Mouse (Mus musculus) ES-E14 (cell line): ENCODE measurements at regions not wholly inside any gene's neighbourhood (a gene's known extent, or its start where the extent isn't known, plus 50 kb on each side); places are given as distances from the start of the nearest gene placed in this dataset.
"Not testable (repeated sequence)": the region's sequence is repeated elsewhere in the genome, so short reads cannot be mapped to it uniquely, and the experiment has no call there.

Source experiments
- DNase-seq: peaks from one replicate; pipeline ENCODE4 v3.0.0-alpha.2; 2013; ENCODE audit warnings: low read depth, low spot score
- H3K27ac ChIP-seq: 2 replicates; pipeline ENCODE4 v1.5.1; 2012; ENCODE audit warnings: low read depth, mild to moderate bottlenecking, low read length, moderate library complexity, mixed read lengths; ENCODE audit not compliant: poor library complexity, insufficient read depth, severe bottlenecking
- H3K36me3 ChIP-seq: 2 replicates; pipeline ENCODE4 v1.6.1; 2012; ENCODE audit warnings: mild to moderate bottlenecking, low read length, moderate library complexity, mixed read lengths; ENCODE audit not compliant: control insufficient read depth, poor library complexity, insufficient read depth, severe bottlenecking
- H3K4me1 ChIP-seq, 2 experiments: fragments of 150-350 bp in 1 of 2; sonication (generic) in 1 of 2; 2 replicates each; pipeline ENCODE4 v1.6.1; 2012; ENCODE audit warnings: low read length in 2 of 2, mild to moderate bottlenecking in 1 of 2, mixed read lengths in 1 of 2; ENCODE audit not compliant: control insufficient read depth in 2 of 2, insufficient read depth in 2 of 2, poor library complexity in 1 of 2
- H3K4me3 ChIP-seq, 2 experiments: fragments of 150-350 bp in 1 of 2; sonication (generic) in 1 of 2; 2 replicates each; pipeline ENCODE4 v1.5.1; 2012; ENCODE audit warnings: low read length in 2 of 2, low read depth in 1 of 2, mild to moderate bottlenecking in 1 of 2, mixed read lengths in 1 of 2; ENCODE audit not compliant: insufficient read depth in 1 of 2, poor library complexity in 1 of 2, severe bottlenecking in 1 of 2
- H3K9ac ChIP-seq: 2 replicates; pipeline ENCODE4 v1.6.1; 2012; ENCODE audit warnings: low read depth, mild to moderate bottlenecking, low read length, mixed read lengths; ENCODE audit not compliant: poor library complexity, insufficient read depth, severe bottlenecking
- H3K9me3 ChIP-seq: fragments of 150-350 bp; sonication (generic); 2 replicates; pipeline ENCODE4 v1.6.1; 2012; ENCODE audit warnings: low read depth, mild to moderate bottlenecking, low read length; ENCODE audit not compliant: control insufficient read depth, insufficient read depth
- CHD2 ChIP-seq: IDR thresholded peaks from 2 replicates; pipeline ENCODE4 v1.6.1; 2014; ENCODE audit warnings: mild to moderate bottlenecking, low read depth, low read length, inconsistent platforms
- HCFC1 ChIP-seq: IDR thresholded peaks from 2 replicates; pipeline ENCODE4 v1.6.1; 2012; ENCODE audit warnings: low read length, inconsistent platforms, borderline replicate concordance; ENCODE audit not compliant: insufficient read depth
- MAFK ChIP-seq: IDR thresholded peaks from 2 replicates; pipeline ENCODE4 v1.6.1; 2014; ENCODE audit warnings: mild to moderate bottlenecking, low read depth, low read length, inconsistent platforms; ENCODE audit not compliant: insufficient read depth
- ZC3H11A ChIP-seq: IDR thresholded peaks from 2 replicates; pipeline ENCODE4 v1.6.1; 2012; ENCODE audit warnings: low read depth, mild to moderate bottlenecking, inconsistent platforms, low read length, borderline replicate concordance
- ZNF384 ChIP-seq: IDR thresholded peaks from 2 replicates; pipeline ENCODE4 v1.6.1; 2012; ENCODE audit warnings: low read depth, low read length, inconsistent platforms
- in situ Hi-C, 2 experiments: fragments of 600-800 bp; cut with MboI; formaldehyde crosslinking; loops; one replicate each; pipeline ENCODE4 v1.15.1; 2025; ENCODE audit warnings: low sequenced_read_pairs in 2 of 2, inconsistent platforms in 1 of 2; ENCODE audit not compliant: unreplicated experiment in 2 of 2

GRCm38 (mm10) chr2:63556858-63557419, 372.9 kb upstream of the Kcnh7 start:
- TF ChIP-seq CHD2 (no peak), ZC3H11A (no peak), MAFK (no peak), HCFC1 (no peak), ZNF384 (no peak)
- H3K9ac ChIP-seq, result no peak overlapping the region
- H3K4me1 ChIP-seq, result no peaks in the 10 kb centered on the region
- H3K36me3 ChIP-seq, result no peaks in the 10 kb centered on the region
- in situ Hi-C loops, result no loop called here
- H3K27ac ChIP-seq, result no peak overlapping the region
- no peak overlapping the region for H3K4me3 ChIP-seq
- no peak for DNase-seq
- H3K9me3 ChIP-seq, result no peaks in the 10 kb centered on the region

DNA sequence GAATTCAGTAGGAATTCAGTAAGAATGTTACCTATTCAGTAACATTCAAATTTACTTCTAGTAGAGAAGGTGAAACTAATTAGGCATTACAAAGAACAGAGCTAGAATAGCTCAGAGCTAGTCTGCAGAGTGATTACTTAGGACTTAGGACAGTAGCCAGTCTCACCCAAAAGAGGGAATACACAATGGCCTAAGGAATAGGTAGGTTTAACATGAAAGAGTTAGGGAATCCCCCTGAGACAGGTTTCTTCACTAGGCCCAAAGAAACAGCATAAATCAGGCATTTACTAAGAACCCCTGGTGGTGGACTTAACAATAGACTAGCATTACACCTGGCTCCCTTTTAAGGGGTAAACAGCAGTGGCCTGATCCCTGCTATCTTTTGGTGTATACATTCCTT, 357.7 kb upstream of the Kcnh7 start:
- H3K27ac ChIP-seq, H3K4me1 ChIP-seq, H3K36me3 ChIP-seq, H3K9ac ChIP-seq, in situ Hi-C loops, H3K9me3 ChIP-seq, DNase-seq, H3K4me3 ChIP-seq: not testable (repeated sequence)

- in situ Hi-C loops, result loop anchor here (25.0 kb wide), 1 partner anchor 944 kb away; no protein-coding TSS in a partner anchor
- no peaks in the 10 kb centered on the region for H3K36me3 ChIP-seq
- TF ChIP-seq MAFK (no peak), ZC3H11A (no peak), CHD2 (no peak)
- H3K4me1 ChIP-seq, result no peaks in the 10 kb centered on the region
- no peaks in the 10 kb centered on the region for H3K9me3 ChIP-seq
- no peak overlapping the region for H3K27ac ChIP-seq
- no peak overlapping the region for H3K4me3 ChIP-seq
- H3K9ac ChIP-seq, result no peak overlapping the region
- DNase-seq, result no peak
Observed at GRCm38 (mm10) chr2:63518534-63518933, 334.4 kb upstream of the Kcnh7 start.

GRCm38 (mm10) chr2:63513554-63514226, 329.6 kb upstream of the Kcnh7 start:
- peak; percentile 17 for DNase-seq

GRCm38 (mm10) chr2:63503939-63504338, 319.9 kb upstream of the Kcnh7 start:
- peak; percentile 92 for TF ChIP-seq ZNF384
- TF ChIP-seq HCFC1, result no peak
- TF ChIP-seq MAFK, result no peak
- peak; percentile 43; the same call in 1 of the 2 replicates for TF ChIP-seq ZC3H11A
- no peak for TF ChIP-seq CHD2
- peak; percentile 1 for DNase-seq
- H3K4me1 ChIP-seq, result no peaks in the 10 kb centered on the region
- no peak overlapping the region for H3K9ac ChIP-seq
- in situ Hi-C loops, result loop anchor here (25.0 kb wide), 1 partner anchor 958 kb away; no protein-coding TSS in a partner anchor
- H3K36me3 ChIP-seq, result no peaks in the 10 kb centered on the region
- no peak overlapping the region for H3K27ac ChIP-seq
- H3K9me3 ChIP-seq, result no peaks in the 10 kb centered on the region
- no peak overlapping the region for H3K4me3 ChIP-seq

More at GRCm38 (mm10) chr2:63513554-63514226, 329.6 kb upstream of the Kcnh7 start:
- in situ Hi-C loops, result loop anchor here (25.0 kb wide), 1 partner anchor 949 kb away; no protein-coding TSS in a partner anchor
- TF ChIP-seq MAFK (no peak), ZC3H11A (no peak), HCFC1 (no peak), ZNF384 (no peak), CHD2 (no peak)
- no peak overlapping the region for H3K4me3 ChIP-seq
- H3K27ac ChIP-seq, result no peak overlapping the region
- H3K9ac ChIP-seq, result no peak overlapping the region
- no peaks in the 10 kb centered on the region for H3K4me1 ChIP-seq
- H3K36me3 ChIP-seq, result no peaks in the 10 kb centered on the region
- no peaks in the 10 kb centered on the region for H3K9me3 ChIP-seq
